Mouse (Mus musculus): Measurements from ENCODE around the gene Kmt5b. TPM values are rescaled to one million over a fixed set of nuclear protein-coding genes. Genes with fewer than 3 reads are reported as not detected.

Gene Kmt5b
- polyA plus RNA-seq, 1 experiment from 2014 or later, result 29.7 TPM

GRCm38 (mm10) chr19:3838931-3839330, 71.7 kb downstream of the Kmt5b start:
- no peak overlapping the region for H3K27ac ChIP-seq (replicated peaks)
- no peaks in the 10 kb centered on the region for H3K9me3 ChIP-seq (replicated peaks)
- H3K36me3 ChIP-seq, result no peaks in the 10 kb centered on the region
- H3K27me3 ChIP-seq (ENCODE audit: low read depth, poor library complexity, severe bottlenecking), result no peaks in the 10 kb centered on the region
- H3K4me1 ChIP-seq, result no peaks in the 10 kb centered on the region
- 87% methylated on average over 3 of the region's 3 CpGs for WGBS
- H3K4me3 ChIP-seq, result no peak overlapping the region
- DNase-seq (ENCODE audit: low spot score), result no peak

- WGBS, result 73% methylated on average over 2 of the region's 2 CpGs
These were observed 72.5 kb downstream of the Kmt5b start for GRCm38 (mm10) chr19:3839686-3840085.

GRCm38 (mm10) chr19:3840214-3840651, 73.0 kb downstream of the Kmt5b start:
- DNase-seq (ENCODE audit: low spot score), result no peak
- H3K27ac ChIP-seq (replicated peaks), result no peak overlapping the region
- no peaks in the 10 kb centered on the region for H3K4me1 ChIP-seq
- no peaks in the 10 kb centered on the region for H3K36me3 ChIP-seq
- H3K27me3 ChIP-seq (ENCODE audit: low read depth, poor library complexity, severe bottlenecking), result no peaks in the 10 kb centered on the region
- no peak overlapping the region for H3K4me3 ChIP-seq
- WGBS, result 63% methylated on average over 5 of the region's 5 CpGs
- no peaks in the 10 kb centered on the region for H3K9me3 ChIP-seq (replicated peaks)

More at GRCm38 (mm10) chr19:3839686-3840085, 72.5 kb downstream of the Kmt5b start:
- Histone ChIP-seq H3K27ac (replicated peaks) (no peak overlapping the region), H3K36me3 (no peaks in the 10 kb centered on the region), H3K9me3 (replicated peaks) (no peaks in the 10 kb centered on the region), H3K27me3 (ENCODE audit: low read depth, poor library complexity, severe bottlenecking) (no peaks in the 10 kb centered on the region), H3K4me3 (no peak overlapping the region), H3K4me1 (no peaks in the 10 kb centered on the region)
- DNase-seq (ENCODE audit: low spot score), result no peak

- Histone ChIP-seq H3K9me3 (replicated peaks) (no peaks in the 10 kb centered on the region), H3K4me1 (no peaks in the 10 kb centered on the region), H3K27ac (replicated peaks) (no peak overlapping the region), H3K36me3 (no peaks in the 10 kb centered on the region), H3K4me3 (no peak overlapping the region), H3K27me3 (ENCODE audit: low read depth, poor library complexity, severe bottlenecking) (no peaks in the 10 kb centered on the region)
- 85% methylated on average over 5 of the region's 5 CpGs for WGBS
- no peak for DNase-seq (ENCODE audit: low spot score)
These were observed 73.5 kb downstream of the Kmt5b start for GRCm38 (mm10) chr19:3840685-3841084.

GRCm38 (mm10) chr19:3842359-3843148, 75.3 kb downstream of the Kmt5b start:
- no peaks in the 10 kb centered on the region for H3K27me3 ChIP-seq (ENCODE audit: low read depth, poor library complexity, severe bottlenecking)
- H3K9me3 ChIP-seq (replicated peaks), result no peaks in the 10 kb centered on the region
- H3K4me1 ChIP-seq, result no peaks in the 10 kb centered on the region
- WGBS, result 50% methylated on average over 12 of the region's 12 CpGs
- H3K27ac ChIP-seq (replicated peaks), result no peak overlapping the region
- H3K36me3 ChIP-seq, result no peaks in the 10 kb centered on the region
- H3K4me3 ChIP-seq, result no peak overlapping the region
- no peak for DNase-seq (ENCODE audit: low spot score)

GRCm38 (mm10) chr19:3843629-3844028, 76.4 kb downstream of the Kmt5b start:
- no peak for DNase-seq (ENCODE audit: low spot score)
- no peaks in the 10 kb centered on the region for H3K27me3 ChIP-seq (ENCODE audit: low read depth, poor library complexity, severe bottlenecking)
- no peaks in the 10 kb centered on the region for H3K4me1 ChIP-seq
- no peaks in the 10 kb centered on the region for H3K9me3 ChIP-seq (replicated peaks)
- H3K27ac ChIP-seq (replicated peaks), result no peak overlapping the region
- H3K4me3 ChIP-seq, result no peak overlapping the region
- WGBS, result 85% methylated on average over 2 of the region's 2 CpGs
- H3K36me3 ChIP-seq, result no peaks in the 10 kb centered on the region

- H3K36me3 ChIP-seq, result no peaks in the 10 kb centered on the region
- H3K4me1 ChIP-seq, result peaks cover 2% of the 10 kb centered on the region; the same call in 1 of the 2 replicates
- no peak overlapping the region for H3K4me3 ChIP-seq
- 100% methylated on average over 1 of the region's 1 CpGs for WGBS
- DNase-seq (ENCODE audit: low spot score), result no peak
- H3K27me3 ChIP-seq (ENCODE audit: low read depth, poor library complexity, severe bottlenecking), result no peaks in the 10 kb centered on the region
- H3K9me3 ChIP-seq (replicated peaks), result no peaks in the 10 kb centered on the region
- H3K27ac ChIP-seq (replicated peaks), result no peak overlapping the region
These were observed 77.6 kb downstream of the Kmt5b start for GRCm38 (mm10) chr19:3844836-3845235.

- H3K4me1 ChIP-seq, result peaks cover 7% of the 10 kb centered on the region
- no peaks in the 10 kb centered on the region for H3K27me3 ChIP-seq (ENCODE audit: low read depth, poor library complexity, severe bottlenecking)
- no peak overlapping the region for H3K4me3 ChIP-seq
- H3K9me3 ChIP-seq (replicated peaks), result no peaks in the 10 kb centered on the region
- 94% methylated on average over 11 of the region's 11 CpGs for WGBS
- DNase-seq (ENCODE audit: low spot score), result no peak
- H3K27ac ChIP-seq (replicated peaks), result no peak overlapping the region
- H3K36me3 ChIP-seq, result no peaks in the 10 kb centered on the region
These were observed 78.1 kb downstream of the Kmt5b start for GRCm38 (mm10) chr19:3845339-3845738.

- H3K4me3 ChIP-seq, result no peak overlapping the region
- peaks cover 13% of the 10 kb centered on the region for H3K4me1 ChIP-seq
- H3K27ac ChIP-seq (replicated peaks), result no peak overlapping the region
- no peaks in the 10 kb centered on the region for H3K27me3 ChIP-seq (ENCODE audit: low read depth, poor library complexity, severe bottlenecking)
- H3K36me3 ChIP-seq, result no peaks in the 10 kb centered on the region
- H3K9me3 ChIP-seq (replicated peaks), result no peaks in the 10 kb centered on the region
- DNase-seq (ENCODE audit: low spot score), result no peak
- WGBS, result 81% methylated on average over 1 of the region's 1 CpGs
These were observed 78.7 kb downstream of the Kmt5b start for GRCm38 (mm10) chr19:3845803-3846406.

GRCm38 (mm10) chr19:3846676-3847604, 79.7 kb downstream of the Kmt5b start:
- no peaks in the 10 kb centered on the region for H3K9me3 ChIP-seq (replicated peaks)
- H3K4me1 ChIP-seq, result peaks cover 19% of the 10 kb centered on the region
- H3K27me3 ChIP-seq (ENCODE audit: low read depth, poor library complexity, severe bottlenecking), result no peaks in the 10 kb centered on the region
- 78% methylated on average over 10 of the region's 10 CpGs for WGBS
- H3K4me3 ChIP-seq, result no peak overlapping the region
- DNase-seq (ENCODE audit: low spot score), result no peak
- no peaks in the 10 kb centered on the region for H3K36me3 ChIP-seq
- H3K27ac ChIP-seq (replicated peaks), result no peak overlapping the region

- no peak for DNase-seq (ENCODE audit: low spot score)
- no peaks in the 10 kb centered on the region for H3K9me3 ChIP-seq (replicated peaks)
- 89% methylated on average over 5 of the region's 5 CpGs for WGBS
- no peak overlapping the region for H3K27ac ChIP-seq (replicated peaks)
- H3K4me1 ChIP-seq, result peaks cover 21% of the 10 kb centered on the region
- no peaks in the 10 kb centered on the region for H3K36me3 ChIP-seq
- no peaks in the 10 kb centered on the region for H3K27me3 ChIP-seq (ENCODE audit: low read depth, poor library complexity, severe bottlenecking)
- no peak overlapping the region for H3K4me3 ChIP-seq
These were observed 80.5 kb downstream of the Kmt5b start for GRCm38 (mm10) chr19:3847711-3848110.

GRCm38 (mm10) chr19:3848207-3848808, 81.1 kb downstream of the Kmt5b start:
- Histone ChIP-seq H3K9me3 (replicated peaks) (no peaks in the 10 kb centered on the region), H3K4me3 (no peak overlapping the region), H3K36me3 (no peaks in the 10 kb centered on the region), H3K27ac (replicated peaks) (no peak overlapping the region), H3K4me1 (peaks cover 25% of the 10 kb centered on the region), H3K27me3 (ENCODE audit: low read depth, poor library complexity, severe bottlenecking) (no peaks in the 10 kb centered on the region)
- DNase-seq (ENCODE audit: low spot score), result no peak
- WGBS, result 89% methylated on average over 7 of the region's 7 CpGs
